Mouse (Mus musculus): ENCODE results near the gene BC028528. TPM values are rescaled to one million over a fixed set of nuclear protein-coding genes. Genes with fewer than 3 reads are reported as not detected.

Gene BC028528
- polyA plus RNA-seq, 1 experiment, result not detected

- peaks cover 2% of the 10 kb centered on the region for H3K9me3 ChIP-seq (ENCODE audit: control insufficient read depth, low read length)
- H3K36me3 ChIP-seq (ENCODE audit: control insufficient read depth), result no peaks in the 10 kb centered on the region
These were observed 4.2 kb downstream of the BC028528 start for GRCm38 (mm10) chr3:95887596-95887995.

DNA sequence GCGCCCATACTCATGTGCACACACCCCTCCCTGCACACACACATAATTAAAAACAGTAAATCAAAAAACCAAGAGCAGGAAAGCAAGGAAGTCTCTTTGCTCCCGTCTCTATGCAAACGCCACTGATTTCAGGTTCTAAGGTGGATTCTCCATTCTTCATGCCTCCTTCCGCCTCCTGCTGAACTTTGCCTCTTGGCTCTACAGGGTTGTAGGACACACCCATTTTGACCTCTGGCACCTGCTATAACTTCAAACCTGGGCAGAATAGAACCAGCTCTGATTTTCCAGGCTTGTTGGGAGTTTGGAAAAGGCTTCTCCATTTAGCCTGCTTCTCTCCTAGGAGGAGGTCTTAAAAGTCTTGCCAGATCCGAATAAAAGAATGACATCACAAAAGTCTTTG is 7.4 kb downstream of the BC028528 start:
- peaks cover 9% of the 10 kb centered on the region for H3K9me3 ChIP-seq (ENCODE audit: control insufficient read depth, low read length)
- TF ChIP-seq GATA1 (IDR thresholded peaks at IDR 0.05; ENCODE audit: low read length) (no peak), TAL1 (IDR thresholded peaks at IDR 0.05; ENCODE audit: low read length) (no peak)
- H3K36me3 ChIP-seq (ENCODE audit: control insufficient read depth), result no peaks in the 10 kb centered on the region
- no peak overlapping the region for H3K4me3 ChIP-seq (replicated peaks)
- peaks cover 56% of the 10 kb centered on the region for H3K27me3 ChIP-seq (ENCODE audit: control insufficient read depth)
- H3K4me1 ChIP-seq (ENCODE audit: control insufficient read depth), result peaks cover 15% of the 10 kb centered on the region

More at GRCm38 (mm10) chr3:95887596-95887995, 4.2 kb downstream of the BC028528 start:
- peaks cover 20% of the 10 kb centered on the region for H3K4me1 ChIP-seq (ENCODE audit: control insufficient read depth)
- H3K27me3 ChIP-seq (ENCODE audit: control insufficient read depth), result peaks cover 51% of the 10 kb centered on the region
- TF ChIP-seq GATA1 (IDR thresholded peaks at IDR 0.05; ENCODE audit: low read length) (no peak), TAL1 (IDR thresholded peaks at IDR 0.05; ENCODE audit: low read length) (no peak)
- H3K4me3 ChIP-seq (replicated peaks), result no peak overlapping the region

- H3K9me3 ChIP-seq (ENCODE audit: control insufficient read depth, low read length), result peaks cover 9% of the 10 kb centered on the region
- H3K36me3 ChIP-seq (ENCODE audit: control insufficient read depth), result no peaks in the 10 kb centered on the region
- H3K27me3 ChIP-seq (ENCODE audit: control insufficient read depth), result peaks cover 55% of the 10 kb centered on the region
- H3K4me1 ChIP-seq (ENCODE audit: control insufficient read depth), result peaks cover 17% of the 10 kb centered on the region
- H3K4me3 ChIP-seq (replicated peaks), result peak overlapping the region; percentile 63
- TF ChIP-seq TAL1 (IDR thresholded peaks at IDR 0.05; ENCODE audit: low read length) (no peak), GATA1 (IDR thresholded peaks at IDR 0.05; ENCODE audit: low read length) (no peak)
These were observed 8.9 kb downstream of the BC028528 start for GRCm38 (mm10) chr3:95882816-95883425.

DNA sequence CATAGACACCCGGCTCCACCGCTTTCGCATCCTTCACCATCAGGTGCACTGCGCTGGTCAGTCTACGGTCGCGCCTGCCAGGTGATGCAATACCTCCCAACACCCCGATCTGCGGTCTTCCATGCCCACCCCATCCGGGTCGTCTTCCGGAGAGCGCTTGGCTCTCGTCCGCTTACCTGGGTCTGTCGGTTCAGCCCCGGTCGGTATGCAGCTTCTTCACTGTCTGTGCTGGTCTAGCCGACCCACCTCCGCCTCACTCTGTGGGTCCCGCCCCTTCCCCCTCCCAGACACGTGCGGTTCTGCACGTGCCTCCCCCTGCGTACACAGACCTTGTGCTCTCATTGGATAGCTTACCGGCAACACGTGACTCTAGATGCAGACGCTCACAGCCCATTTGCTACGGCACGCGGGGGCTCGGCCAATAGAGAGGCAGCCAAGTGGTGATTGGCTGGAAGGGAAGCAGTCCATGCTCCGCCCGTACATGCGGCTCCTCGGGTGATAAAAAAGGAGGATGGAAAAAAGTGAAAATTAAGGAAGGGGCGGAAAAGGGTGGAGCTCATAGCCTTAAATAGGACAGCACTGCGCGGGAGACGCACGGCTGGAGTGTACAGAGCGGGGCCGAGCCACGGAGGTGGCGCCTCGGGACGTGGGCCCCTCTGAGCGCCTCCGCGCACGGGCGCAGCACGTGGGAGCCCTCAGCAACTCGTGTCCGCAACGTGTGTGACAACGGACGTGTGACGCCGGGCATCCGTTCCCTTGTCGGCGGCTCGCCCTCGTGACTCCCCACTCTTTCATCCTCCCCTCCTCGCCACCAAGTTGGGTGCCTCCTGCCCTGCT is 9.6 kb downstream of the BC028528 start, which contains the start of gene Ciart:
Gene Ciart, minus strand, starts transcription at position 273 of the 837 bp plus-strand sequence.
- Histone ChIP-seq H3K4me3 (replicated peaks) (peak within 1 kb of the TSS; percentile 63), H3K36me3 (ENCODE audit: control insufficient read depth) (no peaks in the 10 kb centered on the region; the same call in 1 of the 2 replicates)
- TF ChIP-seq GATA1 (IDR thresholded peaks at IDR 0.05; ENCODE audit: low read length) (no peak), TAL1 (IDR thresholded peaks at IDR 0.05; ENCODE audit: low read length) (no peak)

DNA sequence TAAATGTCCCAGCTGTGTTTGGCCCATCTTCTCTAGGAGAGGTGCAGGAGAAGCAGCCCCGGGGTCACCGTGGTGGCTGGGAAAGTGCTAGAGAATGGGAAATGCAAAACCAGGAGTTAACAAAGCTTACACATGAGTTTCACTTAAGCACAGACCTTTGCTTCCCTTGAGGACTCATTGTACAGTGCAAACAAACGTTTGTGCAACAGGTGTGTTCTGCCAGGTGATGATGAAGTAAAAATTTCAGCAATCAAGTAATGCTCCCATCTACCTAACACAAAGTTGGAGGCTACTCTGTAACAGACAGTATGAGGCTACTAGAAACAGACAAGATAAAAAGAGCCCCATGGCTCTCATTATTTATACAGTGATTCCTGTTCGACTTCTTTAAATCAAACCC is 12.7 kb downstream of the BC028528 start:
- no peak for TF ChIP-seq TAL1 (IDR thresholded peaks at IDR 0.05; ENCODE audit: low read length)
- no peak for TF ChIP-seq GATA1 (IDR thresholded peaks at IDR 0.05; ENCODE audit: low read length)
- Histone ChIP-seq H3K27me3 (ENCODE audit: control insufficient read depth) (peaks cover 37% of the 10 kb centered on the region), H3K4me1 (ENCODE audit: control insufficient read depth) (peaks cover 37% of the 10 kb centered on the region), H3K4me3 (replicated peaks) (no peak overlapping the region), H3K9me3 (ENCODE audit: control insufficient read depth, low read length) (peaks cover 9% of the 10 kb centered on the region), H3K36me3 (ENCODE audit: control insufficient read depth) (peaks cover 7% of the 10 kb centered on the region)

More for the DNA sequence above, 9.6 kb downstream of the BC028528 start, which contains the start of gene Ciart:
- H3K27me3 ChIP-seq (ENCODE audit: control insufficient read depth), result peaks cover 52% of the 10 kb centered on the region
- peaks cover 17% of the 10 kb centered on the region for H3K4me1 ChIP-seq (ENCODE audit: control insufficient read depth)
- H3K9me3 ChIP-seq (ENCODE audit: control insufficient read depth, low read length), result peaks cover 9% of the 10 kb centered on the region

GRCm38 (mm10) chr3:95872048-95872447 is 19.8 kb downstream of the BC028528 start:
- TF ChIP-seq GATA1 (IDR thresholded peaks at IDR 0.05; ENCODE audit: low read length), result no peak
- H3K4me1 ChIP-seq (ENCODE audit: control insufficient read depth), result peaks cover 45% of the 10 kb centered on the region
- no peaks in the 10 kb centered on the region for H3K9me3 ChIP-seq (ENCODE audit: control insufficient read depth, low read length)
- H3K27me3 ChIP-seq (ENCODE audit: control insufficient read depth), result no peaks in the 10 kb centered on the region
- H3K36me3 ChIP-seq (ENCODE audit: control insufficient read depth), result peaks cover 41% of the 10 kb centered on the region
- peak overlapping the region; percentile 77 for H3K4me3 ChIP-seq (replicated peaks)

DNA sequence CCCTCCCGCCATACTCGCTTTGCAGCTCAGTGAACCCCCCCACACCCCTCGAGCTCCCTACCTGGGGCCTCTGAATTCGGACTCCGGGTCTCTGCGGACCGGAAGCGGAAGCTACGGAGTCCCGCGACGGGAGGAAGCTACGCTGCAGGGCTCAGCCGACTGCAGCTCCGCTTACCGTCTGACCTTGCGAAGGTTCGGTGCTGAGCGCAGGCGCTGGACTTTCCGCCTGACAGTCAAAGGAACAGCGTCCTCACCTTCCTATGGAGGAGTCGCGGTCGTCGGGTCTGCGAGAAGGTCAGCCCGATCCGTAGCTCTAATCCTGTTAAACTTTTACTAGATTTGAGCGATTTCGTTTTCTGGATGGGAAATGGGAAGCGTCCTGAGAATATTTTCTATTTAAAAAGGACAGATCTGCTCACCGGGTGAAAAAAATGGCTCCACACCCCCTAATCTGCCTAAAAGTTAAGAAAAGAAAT is 20.4 kb downstream of the BC028528 start, which contains the start of gene Mrps21:
Gene Mrps21, minus strand, starts transcription at position 128 of the 476 bp plus-strand sequence.
- peaks cover 47% of the 10 kb centered on the region for H3K36me3 ChIP-seq (ENCODE audit: control insufficient read depth)
- no peaks in the 10 kb centered on the region for H3K9me3 ChIP-seq (ENCODE audit: control insufficient read depth, low read length)
- H3K4me1 ChIP-seq (ENCODE audit: control insufficient read depth), result peaks cover 44% of the 10 kb centered on the region
- peak within 1 kb of the TSS; percentile 77 for H3K4me3 ChIP-seq (replicated peaks)
- no peaks in the 10 kb centered on the region for H3K27me3 ChIP-seq (ENCODE audit: control insufficient read depth)
- TF ChIP-seq TAL1 (IDR thresholded peaks at IDR 0.05; ENCODE audit: low read length), result no peak

DNA sequence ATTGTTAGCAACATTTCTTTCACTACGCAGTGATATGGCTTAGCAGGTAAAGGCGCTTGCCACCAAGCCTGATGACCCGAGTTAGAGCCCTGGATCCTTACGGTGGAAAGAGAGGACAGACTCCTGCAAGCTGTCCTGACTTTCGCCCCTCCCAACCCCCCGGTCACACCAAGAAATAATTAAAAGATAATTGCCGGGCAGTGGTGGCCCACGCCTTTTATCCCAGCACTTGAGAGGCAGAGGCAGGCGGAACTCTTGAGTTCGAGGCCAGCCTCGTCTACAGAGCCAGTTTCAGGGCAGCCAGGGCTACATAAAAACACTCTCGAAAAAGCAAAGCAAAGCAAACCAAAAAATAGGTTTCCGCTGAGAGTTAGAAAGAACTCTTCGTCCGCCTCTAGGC is 20.8 kb downstream of the BC028528 start:
- no peaks in the 10 kb centered on the region for H3K27me3 ChIP-seq (ENCODE audit: control insufficient read depth)
- peaks cover 43% of the 10 kb centered on the region for H3K4me1 ChIP-seq (ENCODE audit: control insufficient read depth)
- H3K4me3 ChIP-seq (replicated peaks), result peak overlapping the region; percentile 77
- no peak for TF ChIP-seq TAL1 (IDR thresholded peaks at IDR 0.05; ENCODE audit: low read length)
- TF ChIP-seq GATA1 (IDR thresholded peaks at IDR 0.05; ENCODE audit: low read length), result no peak
- H3K9me3 ChIP-seq (ENCODE audit: control insufficient read depth, low read length), result no peaks in the 10 kb centered on the region
- peaks cover 51% of the 10 kb centered on the region for H3K36me3 ChIP-seq (ENCODE audit: control insufficient read depth)

GRCm38 (mm10) chr3:95867408-95867807 is 24.4 kb downstream of the BC028528 start:
- H3K4me1 ChIP-seq (ENCODE audit: control insufficient read depth), result peaks cover 26% of the 10 kb centered on the region
- H3K9me3 ChIP-seq (ENCODE audit: control insufficient read depth, low read length), result no peaks in the 10 kb centered on the region
- no peak for TF ChIP-seq TAL1 (IDR thresholded peaks at IDR 0.05; ENCODE audit: low read length)
- no peak for TF ChIP-seq GATA1 (IDR thresholded peaks at IDR 0.05; ENCODE audit: low read length)
- H3K4me3 ChIP-seq (replicated peaks), result no peak overlapping the region
- H3K36me3 ChIP-seq (ENCODE audit: control insufficient read depth), result peaks cover 70% of the 10 kb centered on the region
- H3K27me3 ChIP-seq (ENCODE audit: control insufficient read depth), result no peaks in the 10 kb centered on the region

Data from erythroblast, embryonic 14.5 days (primary cell).